Mouse (Mus musculus) hindbrain, embryonic 13.5 days (tissue): ENCODE measurements around the gene Tmem54. TPM values are rescaled to one million over a fixed set of nuclear protein-coding genes. Genes with fewer than 3 reads are reported as not detected.

Experiments used
- ATAC-seq: fragments of 200-750 bp; cut with Nextera tagmentation; 2 replicates; pipeline ENCODE4 v1.8.0; 2017; ENCODE audit warnings: moderate TSS enrichment; ENCODE audit not compliant: low FRiP score
- H3K27ac ChIP-seq: fragments of 300-500 bp; sonication (generic); 2 replicates; pipeline ENCODE4 v1.5.1; 2015; ENCODE audit warnings: inconsistent platforms, mild to moderate bottlenecking, moderate library complexity
- H3K27me3 ChIP-seq: fragments of 300-500 bp; sonication (generic); 2 replicates; pipeline ENCODE4 v1.6.1; 2015; ENCODE audit warnings: mild to moderate bottlenecking, inconsistent platforms
- H3K36me3 ChIP-seq: fragments of 300-500 bp; sonication (generic); 2 replicates; pipeline ENCODE4 v1.6.1; 2015; ENCODE audit warnings: mild to moderate bottlenecking, inconsistent platforms
- H3K4me1 ChIP-seq: fragments of 300-500 bp; sonication (generic); replicated peaks from 2 replicates; pipeline ENCODE4 v1.6.1; 2015; ENCODE audit warnings: inconsistent platforms
- H3K4me2 ChIP-seq: fragments of 300-500 bp; sonication (generic); 2 replicates; pipeline ENCODE4 v1.6.1; 2015; ENCODE audit warnings: inconsistent platforms, mild to moderate bottlenecking, moderate library complexity
- H3K4me3 ChIP-seq: fragments of 300-500 bp; sonication (generic); 2 replicates; pipeline ENCODE4 v1.5.1; 2015; ENCODE audit warnings: mild to moderate bottlenecking, inconsistent platforms
- H3K9ac ChIP-seq: fragments of 300-500 bp; sonication (generic); 2 replicates; pipeline ENCODE4 v1.6.1; 2015; ENCODE audit warnings: mild to moderate bottlenecking, inconsistent platforms
- H3K9me3 ChIP-seq: fragments of 300-500 bp; sonication (generic); 2 replicates; pipeline ENCODE4 v1.6.1; 2016; ENCODE audit warnings: inconsistent platforms
- WGBS: fragments of 180-500 bp; shearing (Covaris S2); methylation state at CpG from one replicate; pipeline ENCODE4 v1.1.7; 2015; 5-methylcytosine and 5-hydroxymethylcytosine counted together
- polyA plus RNA-seq: library from polyadenylated mRNA; unstranded; fragments of >200 nt; fragmentation: Nextera tagmentation; extraction: Ambion mirVana; gene quantifications from 2 replicates; pipeline ENCODE4 v1.2.1, GENCODE M21; 2015

Tmem54 gene
- polyA plus RNA-seq = not detected in 2 replicates

GRCm38 (mm10) chr4:129105356-129105755, at the start of gene Tmem54:
Gene Tmem54, plus strand, starts transcription at chr4:129105548.
- H3K27ac ChIP-seq = no peak within 1 kb of the TSS
- H3K4me2 ChIP-seq = peak within 1 kb of the TSS; percentile 50
- peak within 1 kb of the TSS; percentile 26 for H3K4me3 ChIP-seq
- WGBS = 2% methylated on average over 40 of the region's 40 CpGs
- peaks cover 57% of the 10 kb centered on the region for H3K27me3 ChIP-seq
- H3K4me1 ChIP-seq = peaks cover 6% of the 10 kb centered on the region
- ATAC-seq = no peak
- H3K9ac ChIP-seq = peak within 1 kb of the TSS; percentile 58
- no peaks in the 10 kb centered on the region for H3K36me3 ChIP-seq
- no peaks in the 10 kb centered on the region for H3K9me3 ChIP-seq

- H3K4me3 ChIP-seq = no peak overlapping the region
- H3K4me2 ChIP-seq = no peak overlapping the region
- H3K27me3 ChIP-seq = peaks cover 17% of the 10 kb centered on the region
- ATAC-seq = no peak
- no peaks in the 10 kb centered on the region for H3K36me3 ChIP-seq
- no peaks in the 10 kb centered on the region for H3K9me3 ChIP-seq
- no peak overlapping the region for H3K27ac ChIP-seq
- WGBS = 87% methylated on average over 5 of the region's 5 CpGs
- H3K4me1 ChIP-seq = peaks cover 20% of the 10 kb centered on the region
- no peak overlapping the region for H3K9ac ChIP-seq
These were observed 49.8 kb upstream of the Tmem54 start for GRCm38 (mm10) chr4:129055562-129055961.

GRCm38 (mm10) chr4:129057533-129058206, 47.7 kb upstream of the Tmem54 start:
- 5% methylated on average over 30 of the region's 44 CpGs for WGBS
- H3K4me3 ChIP-seq = peak overlapping the region; percentile 87
- H3K9ac ChIP-seq = peak overlapping the region; percentile 96
- peak overlapping the region; percentile 98 for H3K4me2 ChIP-seq
- H3K27me3 ChIP-seq = 0 out of 2 replicates have a peak, but pooled peaks cover 3% of the 10 kb centered on the region
- H3K36me3 ChIP-seq = no peaks in the 10 kb centered on the region
- ATAC-seq = peak; percentile 95
- H3K9me3 ChIP-seq = no peaks in the 10 kb centered on the region
- H3K27ac ChIP-seq = peak overlapping the region; percentile 95
- H3K4me1 ChIP-seq = peaks cover 34% of the 10 kb centered on the region

GRCm38 (mm10) chr4:129058207-129059092, 46.9 kb upstream of the Tmem54 start, which contains the start of gene Rnf19b:
Gene Rnf19b, plus strand, starts transcription at chr4:129058271.
- Histone ChIP-seq H3K27me3 (no peaks in the 10 kb centered on the region), H3K9ac (peak within 1 kb of the TSS; percentile 96), H3K4me3 (peak within 1 kb of the TSS; percentile 87), H3K9me3 (no peaks in the 10 kb centered on the region), H3K36me3 (no peaks in the 10 kb centered on the region), H3K27ac (peak within 1 kb of the TSS; percentile 95), H3K4me2 (peak within 1 kb of the TSS; percentile 98), H3K4me1 (peaks cover 39% of the 10 kb centered on the region)
- under 1% methylated on average over 63 of the region's 107 CpGs for WGBS
- ATAC-seq = peak; percentile 73

- Histone ChIP-seq H3K36me3 (no peaks in the 10 kb centered on the region), H3K4me3 (peak overlapping the region; percentile 87), H3K9ac (peak overlapping the region; percentile 96), H3K27me3 (no peaks in the 10 kb centered on the region), H3K9me3 (no peaks in the 10 kb centered on the region), H3K27ac (peak overlapping the region; percentile 95; the same call in 1 of the 2 replicates), H3K4me2 (peak overlapping the region; percentile 98), H3K4me1 (peaks cover 39% of the 10 kb centered on the region)
- ATAC-seq = no peak
- WGBS = 3% methylated on average over 13 of the region's 13 CpGs
These were observed 46.2 kb upstream of the Tmem54 start for GRCm38 (mm10) chr4:129059125-129059551.

- WGBS = 61% methylated on average over 4 of the region's 4 CpGs
- no peaks in the 10 kb centered on the region for H3K36me3 ChIP-seq
- H3K9me3 ChIP-seq = no peaks in the 10 kb centered on the region
- ATAC-seq = no peak
- peak overlapping the region; percentile 96 for H3K9ac ChIP-seq
- peak overlapping the region; percentile 98 for H3K4me2 ChIP-seq
- no peaks in the 10 kb centered on the region for H3K27me3 ChIP-seq
- H3K27ac ChIP-seq = no peak overlapping the region
- peak overlapping the region; percentile 87 for H3K4me3 ChIP-seq
- peaks cover 39% of the 10 kb centered on the region for H3K4me1 ChIP-seq
These were observed 45.4 kb upstream of the Tmem54 start for GRCm38 (mm10) chr4:129059922-129060321.

- Histone ChIP-seq H3K4me2 (peak overlapping the region; percentile 25; the same call in 1 of the 2 replicates), H3K27ac (no peak overlapping the region), H3K27me3 (no peaks in the 10 kb centered on the region), H3K36me3 (no peaks in the 10 kb centered on the region), H3K4me3 (no peak overlapping the region), H3K9ac (no peak overlapping the region), H3K9me3 (no peaks in the 10 kb centered on the region), H3K4me1 (peaks cover 39% of the 10 kb centered on the region)
- no peak for ATAC-seq
- 96% methylated on average over 1 of the region's 1 CpGs for WGBS
These were observed 43.9 kb upstream of the Tmem54 start for GRCm38 (mm10) chr4:129061486-129061885.

- peaks cover 32% of the 10 kb centered on the region for H3K4me1 ChIP-seq
- no peak overlapping the region for H3K4me2 ChIP-seq
- H3K9ac ChIP-seq = no peak overlapping the region
- ATAC-seq = no peak
- no peak overlapping the region for H3K4me3 ChIP-seq
- 90% methylated on average over 3 of the region's 3 CpGs for WGBS
- no peaks in the 10 kb centered on the region for H3K9me3 ChIP-seq
- H3K27me3 ChIP-seq = no peaks in the 10 kb centered on the region
- H3K36me3 ChIP-seq = no peaks in the 10 kb centered on the region
- H3K27ac ChIP-seq = no peak overlapping the region
These were observed 42.9 kb upstream of the Tmem54 start for GRCm38 (mm10) chr4:129062281-129063075.

GRCm38 (mm10) chr4:129065688-129066236, 39.6 kb upstream of the Tmem54 start:
- Histone ChIP-seq H3K9ac (no peak overlapping the region), H3K27me3 (no peaks in the 10 kb centered on the region), H3K36me3 (no peaks in the 10 kb centered on the region), H3K4me1 (peaks cover 17% of the 10 kb centered on the region), H3K4me3 (no peak overlapping the region), H3K27ac (no peak overlapping the region), H3K4me2 (no peak overlapping the region), H3K9me3 (no peaks in the 10 kb centered on the region)
- ATAC-seq = no peak

GRCm38 (mm10) chr4:129067638-129068415, 37.5 kb upstream of the Tmem54 start:
- H3K9ac ChIP-seq = no peak overlapping the region
- 92% methylated on average over 5 of the region's 5 CpGs for WGBS
- no peak for ATAC-seq
- H3K36me3 ChIP-seq = no peaks in the 10 kb centered on the region
- H3K4me2 ChIP-seq = no peak overlapping the region
- no peaks in the 10 kb centered on the region for H3K9me3 ChIP-seq
- no peaks in the 10 kb centered on the region for H3K27me3 ChIP-seq
- peaks cover 7% of the 10 kb centered on the region; the same call in 1 of the 2 replicates for H3K4me1 ChIP-seq
- H3K27ac ChIP-seq = no peak overlapping the region
- no peak overlapping the region for H3K4me3 ChIP-seq

- ATAC-seq = no peak
- Histone ChIP-seq H3K9ac (no peak overlapping the region), H3K4me3 (no peak overlapping the region), H3K9me3 (no peaks in the 10 kb centered on the region), H3K27me3 (no peaks in the 10 kb centered on the region), H3K4me1 (0 out of 2 replicates have a peak, but pooled peaks cover 3% of the 10 kb centered on the region), H3K27ac (no peak overlapping the region), H3K36me3 (peaks cover 6% of the 10 kb centered on the region), H3K4me2 (no peak overlapping the region)
- WGBS = 95% methylated on average over 4 of the region's 4 CpGs
These were observed 36.5 kb upstream of the Tmem54 start for GRCm38 (mm10) chr4:129068848-129069247.
